Mouse (Mus musculus) olfactory bulb, adult 2 months (tissue): ENCODE data around the gene Ptpn13.

Experiments
- CTCF ChIP-seq: fragments of 200-500 bp; IDR thresholded peaks from 2 replicates; pipeline ENCODE4 v1.5.1; 2012; ENCODE audit warnings: low read depth, mild to moderate bottlenecking, low read length, moderate library complexity; ENCODE audit not compliant: insufficient read depth
- POLR2A ChIP-seq: fragments of 200-500 bp; IDR thresholded peaks from 2 replicates; pipeline ENCODE4 v1.6.1; 2012; ENCODE audit warnings: mild to moderate bottlenecking, low read depth, low read length, moderate library complexity; ENCODE audit not compliant: insufficient read depth

DNA sequence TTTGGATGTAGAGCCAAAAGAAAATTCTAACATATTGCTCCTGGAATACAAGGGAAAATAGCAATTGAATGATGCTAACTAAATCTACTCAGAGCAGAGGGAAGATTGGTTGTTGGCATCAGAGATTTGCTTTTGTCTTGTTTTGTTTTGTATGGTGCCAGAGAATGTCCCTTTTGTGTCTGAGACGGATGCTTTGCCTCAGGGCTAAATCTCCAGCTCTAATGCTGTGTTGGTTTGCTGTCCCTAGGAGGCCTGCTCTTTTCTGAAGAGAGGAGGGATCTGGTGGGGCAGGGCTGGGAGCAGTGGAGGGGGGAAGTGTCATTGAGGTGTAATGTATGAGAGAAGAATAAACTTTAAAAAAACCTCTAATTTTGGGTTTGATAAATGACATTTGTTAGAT, 23.5 kb downstream of the Ptpn13 start:
- TF ChIP-seq CTCF (no peak), POLR2A (no peak)
